Mouse (Mus musculus) adipocyte (in vitro differentiated cells): ENCODE results near the gene Trpt1.

ENCODE experiments used
- DNase-seq: peaks from one replicate; pipeline ENCODE4 v3.0.0-alpha.2; 2016; ENCODE audit warnings: low spot score

Trpt1 gene

GRCm38 (mm10) chr19:6993011-6993770, 2.7 kb upstream of the Trpt1 start:
- DNase-seq, result no peak

- no peak for DNase-seq
Measured at GRCm38 (mm10) chr19:6994002-6994401, 1.9 kb upstream of the Trpt1 start.

GRCm38 (mm10) chr19:6994489-6994888, 1.4 kb upstream of the Trpt1 start:
- DNase-seq, result no peak

GRCm38 (mm10) chr19:6995255-6995991, 508 bp upstream of the Trpt1 start:
- no peak for DNase-seq

GRCm38 (mm10) chr19:6997721-6998290, 1.9 kb downstream of the Trpt1 start:
- no peak for DNase-seq

- no peak for DNase-seq
Measured at GRCm38 (mm10) chr19:6999360-7000063, 3.6 kb downstream of the Trpt1 start.

GRCm38 (mm10) chr19:7006892-7007593, 11.1 kb downstream of the Trpt1 start:
- DNase-seq, result no peak

GRCm38 (mm10) chr19:7012426-7012825, 16.5 kb downstream of the Trpt1 start:
- DNase-seq, result peak; percentile 64

- no peak for DNase-seq
Measured at GRCm38 (mm10) chr19:7013984-7014383, 18.1 kb downstream of the Trpt1 start.

GRCm38 (mm10) chr19:7014481-7015135, 18.7 kb downstream of the Trpt1 start:
- no peak for DNase-seq

- no peak for DNase-seq
Measured at GRCm38 (mm10) chr19:7017541-7018457, 21.9 kb downstream of the Trpt1 start.

GRCm38 (mm10) chr19:7018546-7018945, 22.6 kb downstream of the Trpt1 start:
- no peak for DNase-seq

- DNase-seq, result no peak
Measured at GRCm38 (mm10) chr19:7019191-7019590, 23.3 kb downstream of the Trpt1 start, which contains the start of gene Fermt3. TSS of gene Fermt3 (minus strand) at chr19:7019469.

- DNase-seq, result peak; percentile 70
Measured at GRCm38 (mm10) chr19:7020224-7020641, 24.3 kb downstream of the Trpt1 start.

GRCm38 (mm10) chr19:7029531-7029930, 33.6 kb downstream of the Trpt1 start:
- DNase-seq, result no peak

- DNase-seq, result no peak
Measured at GRCm38 (mm10) chr19:7034006-7034405, 38.1 kb downstream of the Trpt1 start.

- peak; percentile 55 for DNase-seq
Measured at GRCm38 (mm10) chr19:7039088-7039720, 43.3 kb downstream of the Trpt1 start.

- DNase-seq, result peak; percentile 100
Measured at GRCm38 (mm10) chr19:7039841-7040636, 44.1 kb downstream of the Trpt1 start, which contains the start of gene Stip1. TSS of gene Stip1 (minus strand) at chr19:7039967.
